Mouse (Mus musculus): ENCODE measurements at regions not wholly inside any gene's neighbourhood (a gene's known extent, or its start where the extent isn't known, plus 50 kb on each side); places are given as distances from the start of the nearest gene placed in this dataset.

GRCm38 (mm10) chr1:57083134-57083533 lies 104.7 kb upstream of the Satb2 start:
- no peak overlapping the region for H3K4me3 ChIP-seq (ENCODE audit: control insufficient read depth in 1 of 2, insufficient read depth in 1 of 2, low read depth in 2 of 2, low read length in 2 of 2)
- H3K9me3 ChIP-seq (replicated peaks; ENCODE audit: insufficient read depth, low read length), result no peaks in the 10 kb centered on the region
- no peak overlapping the region for H3K9ac ChIP-seq (ENCODE audit: control insufficient read depth, low read depth, low read length, poor library complexity, severe bottlenecking)
- H3K27ac ChIP-seq (ENCODE audit: control insufficient read depth, low read depth, low read length), result no peak overlapping the region
- TF ChIP-seq ELF1 (IDR thresholded peaks at IDR 0.05; ENCODE audit: low read depth, low read length), result no peak
- no peak for TF ChIP-seq MYC (IDR thresholded peaks at IDR 0.05; ENCODE audit: low read depth, low read length)
- no peak for TF ChIP-seq ZMIZ1 (IDR thresholded peaks at IDR 0.05; ENCODE audit: low read depth, low read length)
- no peak for TF ChIP-seq ZKSCAN1 (IDR thresholded peaks at IDR 0.05; ENCODE audit: low read depth, low read length)
- TF ChIP-seq RCOR1 (IDR thresholded peaks at IDR 0.05; ENCODE audit: low read depth, low read length), result no peak
- no peak for DNase-seq (ENCODE audit: low read depth, low spot score)
- no peaks in the 10 kb centered on the region for H3K4me1 ChIP-seq (ENCODE audit: control insufficient read depth in 1 of 2, insufficient read depth in 2 of 2, low read length in 2 of 2)
- no peaks in the 10 kb centered on the region for H3K27me3 ChIP-seq (ENCODE audit: control insufficient read depth in 1 of 2, insufficient read depth in 2 of 2, low read length in 2 of 2)
- H3K79me2 ChIP-seq (ENCODE audit: control insufficient read depth, insufficient read depth, low read length, poor library complexity), result no peaks in the 10 kb centered on the region
- H3K36me3 ChIP-seq (ENCODE audit: control insufficient read depth in 1 of 2, insufficient read depth in 2 of 2, low read length in 2 of 2), result no peaks in the 10 kb centered on the region

- H3K79me2 ChIP-seq (ENCODE audit: control insufficient read depth, insufficient read depth, low read length, poor library complexity), result no peaks in the 10 kb centered on the region
- no peak for TF ChIP-seq E2F4 (IDR thresholded peaks at IDR 0.05; ENCODE audit: borderline replicate concordance, low read depth, low read length)
- no peak for TF ChIP-seq SMC3 (IDR thresholded peaks at IDR 0.05; ENCODE audit: low read depth, low read length)
- no peak for TF ChIP-seq TCF12 (IDR thresholded peaks at IDR 0.05; ENCODE audit: low read depth, low read length)
- no peak for TF ChIP-seq ZMIZ1 (IDR thresholded peaks at IDR 0.05; ENCODE audit: low read depth, low read length)
Measured at GRCm38 (mm10) chr1:57083540-57084083, 105.2 kb upstream of the Satb2 start.

GRCm38 (mm10) chr1:57095361-57096247 lies 117.2 kb upstream of the Satb2 start:
- Histone ChIP-seq H3K36me3 (ENCODE audit: control insufficient read depth in 1 of 2, insufficient read depth in 2 of 2, low read length in 2 of 2) (no peaks in the 10 kb centered on the region), H3K4me3 (ENCODE audit: control insufficient read depth in 1 of 2, insufficient read depth in 1 of 2, low read depth in 2 of 2, low read length in 2 of 2) (no peak overlapping the region), H3K27me3 (ENCODE audit: control insufficient read depth in 1 of 2, insufficient read depth in 2 of 2, low read length in 2 of 2) (no peaks in the 10 kb centered on the region), H3K9me3 (replicated peaks; ENCODE audit: insufficient read depth, low read length) (no peaks in the 10 kb centered on the region), H3K9ac (ENCODE audit: control insufficient read depth, low read depth, low read length, poor library complexity, severe bottlenecking) (no peak overlapping the region), H3K27ac (ENCODE audit: control insufficient read depth, low read depth, low read length) (no peak overlapping the region), H3K79me2 (ENCODE audit: control insufficient read depth, insufficient read depth, low read length, poor library complexity) (no peaks in the 10 kb centered on the region), H3K4me1 (ENCODE audit: control insufficient read depth in 1 of 2, insufficient read depth in 2 of 2, low read length in 2 of 2) (no peaks in the 10 kb centered on the region)
- no peak for TF ChIP-seq MAX (IDR thresholded peaks at IDR 0.05; ENCODE audit: low read length)
- TF ChIP-seq SIN3A (IDR thresholded peaks at IDR 0.05; ENCODE audit: low read length), result no peak
- TF ChIP-seq NELFE (IDR thresholded peaks at IDR 0.05; ENCODE audit: low read depth, low read length), result no peak
- no peak for TF ChIP-seq ZMIZ1 (IDR thresholded peaks at IDR 0.05; ENCODE audit: low read depth, low read length)
- TF ChIP-seq POLR2AphosphoS5 (IDR thresholded peaks at IDR 0.05; ENCODE audit: borderline replicate concordance, low read depth, low read length), result no peak
- no peak for TF ChIP-seq ELF1 (IDR thresholded peaks at IDR 0.05; ENCODE audit: low read depth, low read length)
- no peak for TF ChIP-seq USF1 (IDR thresholded peaks at IDR 0.05; ENCODE audit: low read depth, low read length)
- no peak for TF ChIP-seq MXI1 (IDR thresholded peaks at IDR 0.05; ENCODE audit: low read depth, low read length)
- TF ChIP-seq CHD2 (IDR thresholded peaks at IDR 0.05; ENCODE audit: low read length), result no peak
- no peak for TF ChIP-seq USF2 (IDR thresholded peaks at IDR 0.05; ENCODE audit: borderline replicate concordance in 1 of 2, insufficient read depth in 1 of 2, low read depth in 1 of 2, low read length in 2 of 2)
- TF ChIP-seq MYB (IDR thresholded peaks at IDR 0.05; ENCODE audit: low read depth, low read length), result no peak
- no peak for TF ChIP-seq ZC3H11A (IDR thresholded peaks at IDR 0.05; ENCODE audit: low read depth, low read length)
- TF ChIP-seq ZKSCAN1 (IDR thresholded peaks at IDR 0.05; ENCODE audit: low read depth, low read length), result no peak
- no peak for TF ChIP-seq BHLHE40 (IDR thresholded peaks at IDR 0.05; ENCODE audit: borderline replicate concordance, low read depth, low read length)
- no peak for TF ChIP-seq TAL1 (IDR thresholded peaks at IDR 0.05; ENCODE audit: low read length)
- no peak for TF ChIP-seq GATA1 (IDR thresholded peaks at IDR 0.05; ENCODE audit: low read depth, low read length)
- no peak for TF ChIP-seq RCOR1 (IDR thresholded peaks at IDR 0.05; ENCODE audit: low read depth, low read length)
- no peak for TF ChIP-seq ZNF384 (IDR thresholded peaks at IDR 0.05; ENCODE audit: low read depth, low read length)
- no peak for TF ChIP-seq JUND (IDR thresholded peaks at IDR 0.05; ENCODE audit: low read depth, low read length)
- TF ChIP-seq TBP (IDR thresholded peaks at IDR 0.05; ENCODE audit: low read depth, low read length), result no peak
- DNase-seq (ENCODE audit: low read depth, low spot score), result no peak

More at GRCm38 (mm10) chr1:57083540-57084083, 105.2 kb upstream of the Satb2 start:
- no peak for DNase-seq (ENCODE audit: low read depth, low spot score)
- no peak overlapping the region for H3K4me3 ChIP-seq (ENCODE audit: control insufficient read depth in 1 of 2, insufficient read depth in 1 of 2, low read depth in 2 of 2, low read length in 2 of 2)
- H3K27me3 ChIP-seq (ENCODE audit: control insufficient read depth in 1 of 2, insufficient read depth in 2 of 2, low read length in 2 of 2), result no peaks in the 10 kb centered on the region
- H3K27ac ChIP-seq (ENCODE audit: control insufficient read depth, low read depth, low read length), result no peak overlapping the region
- H3K9ac ChIP-seq (ENCODE audit: control insufficient read depth, low read depth, low read length, poor library complexity, severe bottlenecking), result no peak overlapping the region
- H3K4me1 ChIP-seq (ENCODE audit: control insufficient read depth in 1 of 2, insufficient read depth in 2 of 2, low read length in 2 of 2), result no peaks in the 10 kb centered on the region
- H3K36me3 ChIP-seq (ENCODE audit: control insufficient read depth in 1 of 2, insufficient read depth in 2 of 2, low read length in 2 of 2), result no peaks in the 10 kb centered on the region
- no peaks in the 10 kb centered on the region for H3K9me3 ChIP-seq (replicated peaks; ENCODE audit: insufficient read depth, low read length)
